Mouse (Mus musculus) common myeloid progenitor, adult 5-6 weeks (primary cell): ENCODE measurements around the gene Col25a1. TPM values are rescaled to one million over a fixed set of nuclear protein-coding genes. Genes with fewer than 3 reads are reported as not detected.

Source experiments
- ATAC-seq: replicated peaks from 2 replicates; pipeline ENCODE4 v1.8.0; 2016; ENCODE audit warnings: low read depth, mild to moderate bottlenecking, moderate TSS enrichment, inconsistent platforms; ENCODE audit not compliant: poor library complexity, severe bottlenecking
- total RNA-seq: library from RNA; stranded (forward); fragments of 200-1000, 187-1606 nt; gene quantifications from 2 replicates; pipeline ENCODE4 v1.2.3, GENCODE M21; 2017

The Col25a1 gene
- total RNA-seq, 1 experiment from 2014 or later: not detected

- ATAC-seq: no peak
These were observed 390.7 kb downstream of the Col25a1 start for GRCm38 (mm10) chr3:130521834-130522476.

GRCm38 (mm10) chr3:130523019-130523418 lies 391.7 kb downstream of the Col25a1 start:
- no peak for ATAC-seq

GRCm38 (mm10) chr3:130524367-130525137 lies 393.3 kb downstream of the Col25a1 start:
- ATAC-seq: no peak

GRCm38 (mm10) chr3:130535021-130535420 lies 403.7 kb downstream of the Col25a1 start:
- ATAC-seq: no peak

- ATAC-seq: no peak
These were observed 410.2 kb downstream of the Col25a1 start for GRCm38 (mm10) chr3:130541541-130541940.

- no peak for ATAC-seq
These were observed 414.7 kb downstream of the Col25a1 start for GRCm38 (mm10) chr3:130545995-130546394.

- ATAC-seq: no peak
These were observed 417.8 kb downstream of the Col25a1 start for GRCm38 (mm10) chr3:130549066-130549465.

- no peak for ATAC-seq
These were observed 425.0 kb downstream of the Col25a1 start for GRCm38 (mm10) chr3:130556263-130556662.

- no peak for ATAC-seq
These were observed 434.3 kb downstream of the Col25a1 start for GRCm38 (mm10) chr3:130565586-130565985.

- no peak for ATAC-seq
These were observed 437.2 kb downstream of the Col25a1 start for GRCm38 (mm10) chr3:130568331-130569095.

GRCm38 (mm10) chr3:130573243-130573642 lies 441.9 kb downstream of the Col25a1 start:
- no peak for ATAC-seq

- peak; percentile 76 for ATAC-seq
These were observed 443.4 kb downstream of the Col25a1 start for GRCm38 (mm10) chr3:130574652-130575051.

- peak; percentile 76 for ATAC-seq
These were observed 445.4 kb downstream of the Col25a1 start for GRCm38 (mm10) chr3:130576683-130577082.

- no peak for ATAC-seq
These were observed 448.2 kb downstream of the Col25a1 start for GRCm38 (mm10) chr3:130579501-130579900.

GRCm38 (mm10) chr3:130581577-130581976 lies 450.3 kb downstream of the Col25a1 start:
- ATAC-seq: no peak

GRCm38 (mm10) chr3:130582903-130583664 lies 451.8 kb downstream of the Col25a1 start:
- ATAC-seq: no peak

- ATAC-seq: no peak
These were observed 452.7 kb downstream of the Col25a1 start for GRCm38 (mm10) chr3:130584007-130584406.

GRCm38 (mm10) chr3:130595050-130595449 lies 463.7 kb downstream of the Col25a1 start:
- 0 out of 2 replicates have a peak, but pooled peaks have one; percentile 25 for ATAC-seq

GRCm38 (mm10) chr3:130601491-130601890 lies 470.2 kb downstream of the Col25a1 start:
- ATAC-seq: no peak

GRCm38 (mm10) chr3:130607924-130608323 lies 476.6 kb downstream of the Col25a1 start:
- ATAC-seq: 0 out of 2 replicates have a peak, but pooled peaks have one; percentile 25
